Mouse (Mus musculus): ENCODE results near the gene Zfp335. TPM values are rescaled to one million over a fixed set of nuclear protein-coding genes. Genes with fewer than 3 reads are reported as not detected.

Zfp335 gene
- 3.6 and 3.8 TPM in 2 replicates for polyA plus RNA-seq (2015; fragmentation: Nextera tagmentation; extraction: Ambion mirVana)

DNA sequence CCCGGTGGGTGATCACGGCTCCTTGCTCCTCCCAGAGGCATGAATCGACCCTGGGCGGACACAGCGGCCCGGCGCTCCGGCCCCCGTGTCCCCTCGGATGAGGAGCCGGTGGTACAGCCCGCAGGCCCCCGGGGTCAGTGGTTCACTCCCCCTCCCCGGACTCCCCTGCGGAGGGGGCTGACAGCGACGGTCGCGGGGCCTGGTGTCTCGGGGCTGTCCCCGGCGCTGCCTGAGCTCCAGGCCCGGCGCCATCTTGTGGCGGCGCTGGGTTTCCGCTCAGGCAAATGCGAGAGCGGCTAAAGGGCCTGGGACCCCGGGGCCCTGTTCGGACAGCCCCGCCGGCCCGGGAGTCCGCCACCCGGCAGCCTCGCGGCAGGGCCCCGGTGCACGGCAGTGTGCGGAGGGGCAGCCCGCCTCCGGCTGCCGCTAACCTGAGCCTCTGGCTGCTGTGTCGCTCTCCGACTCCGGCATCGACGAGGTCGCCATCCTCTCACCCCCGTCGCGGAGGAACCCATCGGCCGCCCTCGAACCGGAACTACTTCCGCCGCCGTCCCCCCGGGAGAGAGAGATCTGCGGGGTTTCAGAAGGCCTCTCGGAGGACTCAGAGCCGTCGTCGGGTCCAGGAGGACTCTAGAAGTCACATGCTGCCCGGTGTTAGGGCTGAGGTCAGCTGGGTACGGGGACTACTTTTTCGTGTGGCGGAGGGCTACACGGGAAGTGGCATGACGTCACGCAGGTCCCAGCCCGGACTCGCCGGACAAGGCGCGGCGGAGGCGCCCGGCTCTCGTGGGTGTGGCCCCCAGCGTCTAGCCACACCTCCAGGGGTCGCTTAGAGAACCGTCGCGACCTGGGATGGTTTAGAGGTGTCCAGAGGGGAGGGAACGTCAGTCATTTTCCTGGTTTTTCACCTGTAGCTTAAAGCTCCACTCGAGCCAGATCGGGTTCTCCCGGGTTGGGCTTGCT is at the start of gene Zfp335:
Zfp335 (minus strand) TSS at position 672 of the 963 bp plus-strand sequence.
- TF ChIP-seq CTCF (IDR thresholded peaks at IDR 0.05; ENCODE audit: low read depth), result peak; percentile 75
- WGBS, result under 1% methylated on average over 84 of the region's 91 CpGs
- Histone ChIP-seq H3K27me3 (replicated peaks; ENCODE audit: control insufficient read depth, insufficient read depth, low read length) (no peaks in the 10 kb centered on the region), H3K9ac (ENCODE audit: low read depth, low read length) (peak within 1 kb of the TSS; percentile 97), H3K36me3 (ENCODE audit: control insufficient read depth, insufficient read depth) (peaks cover 27% of the 10 kb centered on the region), H3K4me1 (replicated peaks; ENCODE audit: control insufficient read depth, insufficient read depth, low read length) (no peaks in the 10 kb centered on the region), H3K4me2 (replicated peaks; ENCODE audit: low read depth) (peak within 1 kb of the TSS; percentile 79), H3K9me3 (ENCODE audit: control insufficient read depth) (no peaks in the 10 kb centered on the region), H3K27ac (ENCODE audit: low read depth, low read length) (peak within 1 kb of the TSS; percentile 97), H3K4me3 (ENCODE audit: low read depth, low read length) (peak within 1 kb of the TSS; percentile 87)
- peak; percentile 84 for ATAC-seq

DNA sequence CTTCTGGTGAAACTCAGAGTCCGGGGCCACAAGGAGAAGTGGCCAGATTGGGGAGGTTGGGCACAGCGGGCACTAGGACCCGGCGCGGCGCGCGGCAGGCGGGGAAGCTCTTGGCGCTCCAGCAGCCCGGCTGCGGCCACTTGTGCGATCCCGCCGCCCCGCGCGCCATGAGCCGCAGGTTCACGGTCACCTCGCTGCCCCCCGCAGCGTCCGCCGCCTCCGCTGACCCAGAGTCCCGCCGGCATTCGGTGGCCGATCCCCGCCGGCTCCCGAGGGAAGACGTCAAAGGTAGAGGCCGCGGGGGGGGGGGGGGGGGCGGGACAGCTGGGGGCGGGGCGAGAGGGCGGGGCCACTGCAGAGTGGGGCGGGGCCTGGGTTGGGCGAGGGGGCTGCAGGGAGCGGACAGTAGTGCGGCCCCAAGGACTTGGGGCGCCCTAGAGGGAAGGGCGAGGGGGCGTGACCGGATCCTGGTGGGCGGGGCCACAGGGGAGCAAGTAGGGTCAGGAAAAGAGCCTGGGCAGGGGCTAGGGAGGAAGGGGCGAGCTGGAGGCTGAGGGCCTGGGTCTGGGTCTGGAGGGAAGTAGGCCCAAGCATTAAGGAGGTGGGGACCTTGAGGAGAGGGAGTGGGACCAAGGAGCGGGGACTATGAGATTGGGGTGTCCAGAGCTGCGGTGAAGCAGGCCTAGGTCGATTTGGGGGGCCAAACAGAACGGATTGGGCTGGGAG is 49.3 kb upstream of the Zfp335 start, which contains the start of gene Slc12a5:
Slc12a5 (plus strand) TSS at position 87 of the 726 bp plus-strand sequence.
- Histone ChIP-seq H3K9ac (ENCODE audit: low read depth, low read length) (no peak within 1 kb of the TSS), H3K4me3 (ENCODE audit: low read depth, low read length) (peak within 1 kb of the TSS; percentile 47), H3K27me3 (replicated peaks; ENCODE audit: control insufficient read depth, insufficient read depth, low read length) (no peaks in the 10 kb centered on the region), H3K36me3 (ENCODE audit: control insufficient read depth, insufficient read depth) (no peaks in the 10 kb centered on the region), H3K27ac (ENCODE audit: low read depth, low read length) (no peak within 1 kb of the TSS), H3K4me2 (replicated peaks; ENCODE audit: low read depth) (peak within 1 kb of the TSS; percentile 80), H3K4me1 (replicated peaks; ENCODE audit: control insufficient read depth, insufficient read depth, low read length) (peaks cover 4% of the 10 kb centered on the region; the same call in 1 of the 2 replicates), H3K9me3 (ENCODE audit: control insufficient read depth) (no peaks in the 10 kb centered on the region)
- TF ChIP-seq CTCF (IDR thresholded peaks at IDR 0.05; ENCODE audit: low read depth), result no peak
- WGBS, result 2% methylated on average over 38 of the region's 54 CpGs
- ATAC-seq, result 0 out of 2 replicates have a peak, but pooled peaks have one; percentile 25

- peaks cover 11% of the 10 kb centered on the region for H3K27me3 ChIP-seq (replicated peaks; ENCODE audit: control insufficient read depth, insufficient read depth, low read length)
- H3K9me3 ChIP-seq (ENCODE audit: control insufficient read depth), result no peaks in the 10 kb centered on the region
- peaks cover 4% of the 10 kb centered on the region; the same call in 1 of the 2 replicates for H3K4me1 ChIP-seq (replicated peaks; ENCODE audit: control insufficient read depth, insufficient read depth, low read length)
- ATAC-seq, result no peak
- H3K4me3 ChIP-seq (ENCODE audit: low read depth, low read length), result no peak overlapping the region
- H3K36me3 ChIP-seq (ENCODE audit: control insufficient read depth, insufficient read depth), result no peaks in the 10 kb centered on the region
- H3K4me2 ChIP-seq (replicated peaks; ENCODE audit: low read depth), result no peak overlapping the region
- no peak overlapping the region for H3K9ac ChIP-seq (ENCODE audit: low read depth, low read length)
- 62% methylated on average over 9 of the region's 9 CpGs for WGBS
- TF ChIP-seq CTCF (IDR thresholded peaks at IDR 0.05; ENCODE audit: low read depth), result peak; percentile 35; the same call in 1 of the 2 replicates
- H3K27ac ChIP-seq (ENCODE audit: low read depth, low read length), result no peak overlapping the region
Observed at GRCm38 (mm10) chr2:164957548-164958315, 46.2 kb upstream of the Zfp335 start.

- ATAC-seq, result no peak
- no peaks in the 10 kb centered on the region for H3K36me3 ChIP-seq (ENCODE audit: control insufficient read depth, insufficient read depth)
- peaks cover 25% of the 10 kb centered on the region for H3K27me3 ChIP-seq (replicated peaks; ENCODE audit: control insufficient read depth, insufficient read depth, low read length)
- no peak overlapping the region for H3K27ac ChIP-seq (ENCODE audit: low read depth, low read length)
- no peak for TF ChIP-seq CTCF (IDR thresholded peaks at IDR 0.05; ENCODE audit: low read depth)
- WGBS, result 49% methylated on average over 5 of the region's 5 CpGs
- H3K9ac ChIP-seq (ENCODE audit: low read depth, low read length), result no peak overlapping the region
- H3K4me3 ChIP-seq (ENCODE audit: low read depth, low read length), result no peak overlapping the region
- H3K4me2 ChIP-seq (replicated peaks; ENCODE audit: low read depth), result no peak overlapping the region
- H3K4me1 ChIP-seq (replicated peaks; ENCODE audit: control insufficient read depth, insufficient read depth, low read length), result peaks cover 4% of the 10 kb centered on the region; the same call in 1 of the 2 replicates
- no peaks in the 10 kb centered on the region for H3K9me3 ChIP-seq (ENCODE audit: control insufficient read depth)
Observed at GRCm38 (mm10) chr2:164956195-164956594, 44.6 kb upstream of the Zfp335 start.

DNA sequence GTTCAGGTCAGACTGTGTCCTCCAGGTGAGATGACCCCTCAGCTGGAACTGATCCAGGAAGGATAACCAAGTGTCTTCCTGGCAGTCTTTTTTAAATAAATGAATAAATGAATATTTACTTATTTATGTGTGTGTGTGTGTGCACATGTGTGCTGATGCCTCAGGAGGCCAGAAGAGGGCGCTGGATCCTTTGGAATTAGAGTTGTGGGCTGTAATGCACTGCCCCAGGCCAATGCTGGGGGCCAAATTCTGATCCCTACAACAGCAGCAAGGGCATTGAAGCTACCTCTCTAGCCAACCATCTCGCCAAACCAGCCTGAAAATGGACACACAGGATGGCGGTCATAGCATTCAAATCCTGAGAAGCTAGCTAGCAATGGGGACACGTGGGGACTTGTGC is 44.2 kb upstream of the Zfp335 start:
- ATAC-seq, result no peak
- Histone ChIP-seq H3K27me3 (replicated peaks; ENCODE audit: control insufficient read depth, insufficient read depth, low read length) (peaks cover 30% of the 10 kb centered on the region), H3K36me3 (ENCODE audit: control insufficient read depth, insufficient read depth) (no peaks in the 10 kb centered on the region), H3K9ac (ENCODE audit: low read depth, low read length) (no peak overlapping the region), H3K9me3 (ENCODE audit: control insufficient read depth) (no peaks in the 10 kb centered on the region), H3K4me2 (replicated peaks; ENCODE audit: low read depth) (no peak overlapping the region), H3K4me1 (replicated peaks; ENCODE audit: control insufficient read depth, insufficient read depth, low read length) (peaks cover 4% of the 10 kb centered on the region; the same call in 1 of the 2 replicates), H3K4me3 (ENCODE audit: low read depth, low read length) (no peak overlapping the region), H3K27ac (ENCODE audit: low read depth, low read length) (no peak overlapping the region)
- TF ChIP-seq CTCF (IDR thresholded peaks at IDR 0.05; ENCODE audit: low read depth), result 0 out of 2 replicates have a peak, but pooled peaks have one; percentile 6
- 76% methylated on average over 4 of the region's 4 CpGs for WGBS
